Mouse (Mus musculus): Measurements from ENCODE around the gene Tmem259. TPM values are rescaled to one million over a fixed set of nuclear protein-coding genes. Genes with fewer than 3 reads are reported as not detected.
A peak's percentile ranks its signal among the peaks of the same experiment; 100 is the strongest.

The Tmem259 gene
- polyA plus RNA-seq, 1 experiment from 2014 or later = 13.1 TPM

GRCm38 (mm10) chr10:79991548-79991947 lies 7.4 kb upstream of the Tmem259 start:
- H3K27me3 ChIP-seq (ENCODE audit: insufficient read depth, poor library complexity, severe bottlenecking) = peaks cover 49% of the 10 kb centered on the region
- H3K9me3 ChIP-seq = peaks cover 16% of the 10 kb centered on the region; the same call in 1 of the 2 replicates
- H3K27ac ChIP-seq = no peak overlapping the region
- WGBS = 84% methylated on average over 6 of the region's 6 CpGs
- peaks cover 44% of the 10 kb centered on the region for H3K4me1 ChIP-seq (replicated peaks)
- peak overlapping the region; percentile 2; the same call in 1 of the 2 replicates for H3K4me3 ChIP-seq
- H3K36me3 ChIP-seq = peaks cover 38% of the 10 kb centered on the region
- DNase-seq (ENCODE audit: low spot score) = no peak

GRCm38 (mm10) chr10:79991099-79991498 lies 7.0 kb upstream of the Tmem259 start:
- Histone ChIP-seq H3K4me3 (peak overlapping the region; percentile 2; the same call in 1 of the 2 replicates), H3K36me3 (peaks cover 38% of the 10 kb centered on the region), H3K27me3 (ENCODE audit: insufficient read depth, poor library complexity, severe bottlenecking) (peaks cover 53% of the 10 kb centered on the region), H3K4me1 (replicated peaks) (peaks cover 44% of the 10 kb centered on the region), H3K9me3 (peaks cover 16% of the 10 kb centered on the region; the same call in 1 of the 2 replicates), H3K27ac (no peak overlapping the region)
- 56% methylated on average over 12 of the region's 12 CpGs for WGBS
- DNase-seq (ENCODE audit: low spot score) = no peak

- peak; percentile 42 for DNase-seq (ENCODE audit: low spot score)
- Histone ChIP-seq H3K9me3 (peaks cover 16% of the 10 kb centered on the region; the same call in 1 of the 2 replicates), H3K27me3 (ENCODE audit: insufficient read depth, poor library complexity, severe bottlenecking) (peaks cover 54% of the 10 kb centered on the region), H3K4me1 (replicated peaks) (peaks cover 48% of the 10 kb centered on the region), H3K27ac (peak overlapping the region; percentile 63), H3K4me3 (peak overlapping the region; percentile 61), H3K36me3 (peaks cover 36% of the 10 kb centered on the region)
- 12% methylated on average over 15 of the region's 15 CpGs for WGBS
Measured at GRCm38 (mm10) chr10:79989870-79990269, 5.7 kb upstream of the Tmem259 start.

- WGBS = 26% methylated on average over 8 of the region's 8 CpGs
Measured at GRCm38 (mm10) chr10:79989272-79989786, 5.2 kb upstream of the Tmem259 start.

GRCm38 (mm10) chr10:79988506-79989271 lies 4.6 kb upstream of the Tmem259 start, which contains the start of gene Cnn2:
Cnn2 (plus strand) TSS chr10:79988584.
- Histone ChIP-seq H3K9me3 (peaks cover 16% of the 10 kb centered on the region; the same call in 1 of the 2 replicates), H3K4me3 (peak within 1 kb of the TSS; percentile 61), H3K27me3 (ENCODE audit: insufficient read depth, poor library complexity, severe bottlenecking) (peaks cover 54% of the 10 kb centered on the region), H3K36me3 (peaks cover 26% of the 10 kb centered on the region), H3K4me1 (replicated peaks) (peaks cover 50% of the 10 kb centered on the region), H3K27ac (peak within 1 kb of the TSS; percentile 87)
- under 1% methylated on average over 59 of the region's 59 CpGs for WGBS
- DNase-seq (ENCODE audit: low spot score) = peak; percentile 70

More at GRCm38 (mm10) chr10:79989272-79989786, 5.2 kb upstream of the Tmem259 start:
- no peak for DNase-seq (ENCODE audit: low spot score)
- H3K4me3 ChIP-seq = peak overlapping the region; percentile 61
- H3K4me1 ChIP-seq (replicated peaks) = peaks cover 48% of the 10 kb centered on the region
- H3K27ac ChIP-seq = peak overlapping the region; percentile 87
- peaks cover 30% of the 10 kb centered on the region for H3K36me3 ChIP-seq
- peaks cover 54% of the 10 kb centered on the region for H3K27me3 ChIP-seq (ENCODE audit: insufficient read depth, poor library complexity, severe bottlenecking)
- peaks cover 16% of the 10 kb centered on the region; the same call in 1 of the 2 replicates for H3K9me3 ChIP-seq

GRCm38 (mm10) chr10:79987771-79988505 lies 3.8 kb upstream of the Tmem259 start:
- no peak for DNase-seq (ENCODE audit: low spot score)

GRCm38 (mm10) chr10:79986963-79987362 lies 2.8 kb upstream of the Tmem259 start:
- H3K4me3 ChIP-seq = peak overlapping the region; percentile 61
- peaks cover 65% of the 10 kb centered on the region for H3K4me1 ChIP-seq (replicated peaks)
- H3K36me3 ChIP-seq = peaks cover 13% of the 10 kb centered on the region
- H3K27me3 ChIP-seq (ENCODE audit: insufficient read depth, poor library complexity, severe bottlenecking) = peaks cover 54% of the 10 kb centered on the region
- 3% methylated on average over 11 of the region's 11 CpGs for WGBS
- H3K9me3 ChIP-seq = peaks cover 12% of the 10 kb centered on the region; the same call in 1 of the 2 replicates
- peak; percentile 88 for DNase-seq (ENCODE audit: low spot score)
- peak overlapping the region; percentile 87; the same call in 1 of the 2 replicates for H3K27ac ChIP-seq

More at GRCm38 (mm10) chr10:79987771-79988505, 3.8 kb upstream of the Tmem259 start:
- peaks cover 19% of the 10 kb centered on the region for H3K36me3 ChIP-seq
- peaks cover 54% of the 10 kb centered on the region for H3K27me3 ChIP-seq (ENCODE audit: insufficient read depth, poor library complexity, severe bottlenecking)
- 10% methylated on average over 27 of the region's 27 CpGs for WGBS
- H3K4me3 ChIP-seq = peak overlapping the region; percentile 61
- peak overlapping the region; percentile 87 for H3K27ac ChIP-seq
- H3K4me1 ChIP-seq (replicated peaks) = peaks cover 57% of the 10 kb centered on the region
- H3K9me3 ChIP-seq = peaks cover 16% of the 10 kb centered on the region; the same call in 1 of the 2 replicates

GRCm38 (mm10) chr10:79986232-79986878 lies 2.2 kb upstream of the Tmem259 start:
- peak overlapping the region; percentile 78 for H3K4me3 ChIP-seq
- H3K36me3 ChIP-seq = peaks cover 13% of the 10 kb centered on the region
- WGBS = 44% methylated on average over 6 of the region's 6 CpGs
- H3K27me3 ChIP-seq (ENCODE audit: insufficient read depth, poor library complexity, severe bottlenecking) = peaks cover 53% of the 10 kb centered on the region
- H3K9me3 ChIP-seq = peaks cover 6% of the 10 kb centered on the region; the same call in 1 of the 2 replicates
- no peak for DNase-seq (ENCODE audit: low spot score)
- H3K4me1 ChIP-seq (replicated peaks) = peaks cover 71% of the 10 kb centered on the region
- peak overlapping the region; percentile 93 for H3K27ac ChIP-seq

GRCm38 (mm10) chr10:79985334-79986231 lies 1.5 kb upstream of the Tmem259 start:
- WGBS = 5% methylated on average over 35 of the region's 35 CpGs
- Histone ChIP-seq H3K36me3 (peaks cover 14% of the 10 kb centered on the region), H3K9me3 (no peaks in the 10 kb centered on the region), H3K27ac (peak overlapping the region; percentile 93), H3K4me3 (peak overlapping the region; percentile 78), H3K27me3 (ENCODE audit: insufficient read depth, poor library complexity, severe bottlenecking) (peaks cover 46% of the 10 kb centered on the region), H3K4me1 (replicated peaks) (peaks cover 74% of the 10 kb centered on the region)
- peak; percentile 60 for DNase-seq (ENCODE audit: low spot score)

- peaks cover 74% of the 10 kb centered on the region for H3K4me1 ChIP-seq (replicated peaks)
- peak overlapping the region; percentile 93 for H3K27ac ChIP-seq
- under 1% methylated on average over 22 of the region's 22 CpGs for WGBS
Measured at GRCm38 (mm10) chr10:79984871-79985270, 741 bp upstream of the Tmem259 start.

GRCm38 (mm10) chr10:79983670-79984069 lies 460 bp downstream of the Tmem259 start:
- Histone ChIP-seq H3K27ac (peak overlapping the region; percentile 93), H3K27me3 (ENCODE audit: insufficient read depth, poor library complexity, severe bottlenecking) (peaks cover 26% of the 10 kb centered on the region), H3K4me3 (peak overlapping the region; percentile 78), H3K9me3 (no peaks in the 10 kb centered on the region), H3K4me1 (replicated peaks) (peaks cover 65% of the 10 kb centered on the region), H3K36me3 (peaks cover 33% of the 10 kb centered on the region)
- peak; percentile 66 for DNase-seq (ENCODE audit: low spot score)
- under 1% methylated on average over 21 of the region's 21 CpGs for WGBS

More at GRCm38 (mm10) chr10:79984871-79985270, 741 bp upstream of the Tmem259 start:
- no peaks in the 10 kb centered on the region for H3K9me3 ChIP-seq
- peak overlapping the region; percentile 78 for H3K4me3 ChIP-seq
- H3K27me3 ChIP-seq (ENCODE audit: insufficient read depth, poor library complexity, severe bottlenecking) = peaks cover 38% of the 10 kb centered on the region
- H3K36me3 ChIP-seq = peaks cover 21% of the 10 kb centered on the region
- DNase-seq (ENCODE audit: low spot score) = peak; percentile 95
